Mouse (Mus musculus) left cerebral cortex, postnatal 4 days (tissue): ENCODE results near the gene E330009J07Rik. TPM values are rescaled to one million over a fixed set of nuclear protein-coding genes. Genes with fewer than 3 reads are reported as not detected.
A peak's percentile ranks its signal among the peaks of the same experiment; 100 is the strongest.

ENCODE experiments used
- DNase-seq: peaks from one replicate; pipeline ENCODE4 v3.0.0-alpha.2; 2022
- intact Hi-C: fragments of 180-260 bp; cut with DNase I; formaldehyde crosslinking; loops from one replicate; pipeline ENCODE4 v1.15.1; 2025
- total RNA-seq, 2 experiments: library from RNA; stranded (reverse); gene quantifications; 2 replicates each; pipeline ENCODE4 v1.2.3; 2021

Gene E330009J07Rik
- 10 to 100 TPM; 26.5 to 27.7 TPM for total RNA-seq

GRCm38 (mm10) chr6:40436047-40436483 lies at the start of gene E330009J07Rik:
Gene E330009J07Rik (minus strand): TSS chr6:40436135.
- DNase-seq: peak; percentile 82
- intact Hi-C loops: no loop called here

GRCm38 (mm10) chr6:40482318-40482717 lies 46.4 kb upstream of the E330009J07Rik start:
- intact Hi-C loops: no loop called here
- no peak for DNase-seq

- DNase-seq: no peak
- intact Hi-C loops: loop anchor here (5.0 kb wide), 1 partner anchor 208 kb away; no protein-coding TSS in a partner anchor
These were observed 43.8 kb upstream of the E330009J07Rik start for GRCm38 (mm10) chr6:40479705-40480104.

- intact Hi-C loops: loop anchor here (5.0 kb wide), 1 partner anchor 211 kb away; no protein-coding TSS in a partner anchor
- DNase-seq: no peak
These were observed 40.2 kb upstream of the E330009J07Rik start for GRCm38 (mm10) chr6:40476132-40476531.

- intact Hi-C loops: no loop called here
- DNase-seq: no peak
These were observed 35.7 kb upstream of the E330009J07Rik start for GRCm38 (mm10) chr6:40471720-40472010.

- intact Hi-C loops: no loop called here
- DNase-seq: peak; percentile 92
These were observed 35.2 kb upstream of the E330009J07Rik start, which contains the start of gene Ssbp1 for GRCm38 (mm10) chr6:40470916-40471719. Gene Ssbp1 (plus strand): TSS chr6:40471352.

- intact Hi-C loops: no loop called here
These were observed 29.8 kb upstream of the E330009J07Rik start for GRCm38 (mm10) chr6:40465710-40466109.

GRCm38 (mm10) chr6:40454436-40455041 lies 18.6 kb upstream of the E330009J07Rik start:
- intact Hi-C loops: no loop called here
- DNase-seq: no peak

More at GRCm38 (mm10) chr6:40465710-40466109, 29.8 kb upstream of the E330009J07Rik start:
- no peak for DNase-seq

GRCm38 (mm10) chr6:40448626-40449025 lies 12.7 kb upstream of the E330009J07Rik start:
- DNase-seq: no peak
- intact Hi-C loops: no loop called here

GRCm38 (mm10) chr6:40443281-40443928 lies 7.5 kb upstream of the E330009J07Rik start:
- no peak for DNase-seq
- intact Hi-C loops: no loop called here

- intact Hi-C loops: no loop called here
- no peak for DNase-seq
These were observed 5.8 kb upstream of the E330009J07Rik start for GRCm38 (mm10) chr6:40441755-40442154.

- intact Hi-C loops: no loop called here
- no peak for DNase-seq
These were observed 5.3 kb upstream of the E330009J07Rik start for GRCm38 (mm10) chr6:40441276-40441675.

GRCm38 (mm10) chr6:40439731-40440130 lies 3.8 kb upstream of the E330009J07Rik start:
- intact Hi-C loops: no loop called here
- no peak for DNase-seq

- intact Hi-C loops: no loop called here
- DNase-seq: no peak
These were observed 3.0 kb upstream of the E330009J07Rik start, which contains the start of gene Wee2 for GRCm38 (mm10) chr6:40438936-40439335. Gene Wee2 (plus strand): TSS chr6:40439088.

GRCm38 (mm10) chr6:40435151-40436046 lies 536 bp downstream of the E330009J07Rik start:
- intact Hi-C loops: no loop called here

GRCm38 (mm10) chr6:40434697-40435096 lies 1.2 kb downstream of the E330009J07Rik start:
- intact Hi-C loops: no loop called here

More at GRCm38 (mm10) chr6:40435151-40436046, 536 bp downstream of the E330009J07Rik start:
- DNase-seq: peak; percentile 67

GRCm38 (mm10) chr6:40432346-40433275 lies 3.3 kb downstream of the E330009J07Rik start:
- intact Hi-C loops: no loop called here
- DNase-seq: peak; percentile 86

More at GRCm38 (mm10) chr6:40434697-40435096, 1.2 kb downstream of the E330009J07Rik start:
- no peak for DNase-seq

GRCm38 (mm10) chr6:40431812-40432211 lies 4.1 kb downstream of the E330009J07Rik start:
- DNase-seq: no peak
- intact Hi-C loops: no loop called here

GRCm38 (mm10) chr6:40431356-40431755 lies 4.6 kb downstream of the E330009J07Rik start:
- DNase-seq: peak; percentile 83
- intact Hi-C loops: no loop called here
